Mouse (Mus musculus) hindbrain, postnatal 0 days (tissue): ENCODE data around the gene Klf2. TPM values are rescaled to one million over a fixed set of nuclear protein-coding genes. Genes with fewer than 3 reads are reported as not detected.

Experiments used
- ATAC-seq: fragments of 200-750 bp; cut with Nextera tagmentation; 2 replicates; pipeline ENCODE4 v1.8.0; 2017; ENCODE audit warnings: mild to moderate bottlenecking, moderate TSS enrichment, moderate library complexity
- DNase-seq: peaks from one replicate; pipeline ENCODE4 v3.0.0-alpha.2; 2015; ENCODE audit warnings: low spot score
- H3K27ac ChIP-seq: fragments of 300-500 bp; sonication (generic); 2 replicates; pipeline ENCODE4 v1.5.1; 2014; ENCODE audit warnings: mild to moderate bottlenecking
- H3K27me3 ChIP-seq: fragments of 300-500 bp; sonication (generic); 2 replicates; pipeline ENCODE4 v1.6.1; 2014; ENCODE audit warnings: low read length, mixed read lengths; ENCODE audit not compliant: insufficient read depth
- H3K36me3 ChIP-seq: fragments of 300-500 bp; sonication (generic); 2 replicates; pipeline ENCODE4 v1.6.1; 2014; ENCODE audit warnings: low read length, mixed read lengths; ENCODE audit not compliant: insufficient read depth
- H3K4me1 ChIP-seq: fragments of 300-500 bp; sonication (generic); 2 replicates; pipeline ENCODE4 v1.6.1; 2014; ENCODE audit warnings: antibody characterized with exemption, low read length, mixed read lengths; ENCODE audit not compliant: insufficient read depth
- H3K4me2 ChIP-seq: fragments of 300-500 bp; sonication (generic); 2 replicates; pipeline ENCODE4 v1.6.1; 2014; ENCODE audit warnings: low read depth, mild to moderate bottlenecking, low read length, moderate library complexity, mixed read lengths
- H3K4me3 ChIP-seq: fragments of 300-500 bp; sonication (generic); 2 replicates; pipeline ENCODE4 v1.5.1; 2014; ENCODE audit warnings: low read length
- H3K9ac ChIP-seq: fragments of 300-500 bp; sonication (generic); replicated peaks from 2 replicates; pipeline ENCODE4 v1.6.1; 2014; ENCODE audit warnings: mild to moderate bottlenecking, low read length, moderate library complexity, mixed read lengths
- H3K9me3 ChIP-seq: fragments of 300-500 bp; sonication (generic); 2 replicates; pipeline ENCODE4 v1.6.1; 2016; ENCODE audit warnings: low read length, mixed read lengths
- CTCF ChIP-seq: IDR thresholded peaks from 2 replicates; pipeline ENCODE4 v1.5.1; 2016; ENCODE audit warnings: antibody characterized with exemption, control low read depth, low read depth
- WGBS: fragments of 180-500 bp; shearing (Covaris S2); extraction: QIAGEN DNeasy Blood & Tissue Kit; methylation state at CpG from one replicate; pipeline ENCODE4 v1.1.7; 2014; 5-methylcytosine and 5-hydroxymethylcytosine counted together
- polyA plus RNA-seq: library from polyadenylated mRNA; unstranded; fragments of >200 nt; fragmentation: Nextera tagmentation; extraction: Ambion mirVana; gene quantifications from 2 replicates; pipeline ENCODE4 v1.2.1, GENCODE M21; 2015
- total RNA-seq: library from RNA; depleted of rRNA; stranded (reverse); fragments of >200 nt; gene quantifications from 2 replicates; pipeline ENCODE4 v1.2.3, GENCODE M21; 2014

Gene Klf2
- total and polyA plus RNA-seq, 2 experiments from 2014 or later, result 8.2 to 9.9 TPM

DNA sequence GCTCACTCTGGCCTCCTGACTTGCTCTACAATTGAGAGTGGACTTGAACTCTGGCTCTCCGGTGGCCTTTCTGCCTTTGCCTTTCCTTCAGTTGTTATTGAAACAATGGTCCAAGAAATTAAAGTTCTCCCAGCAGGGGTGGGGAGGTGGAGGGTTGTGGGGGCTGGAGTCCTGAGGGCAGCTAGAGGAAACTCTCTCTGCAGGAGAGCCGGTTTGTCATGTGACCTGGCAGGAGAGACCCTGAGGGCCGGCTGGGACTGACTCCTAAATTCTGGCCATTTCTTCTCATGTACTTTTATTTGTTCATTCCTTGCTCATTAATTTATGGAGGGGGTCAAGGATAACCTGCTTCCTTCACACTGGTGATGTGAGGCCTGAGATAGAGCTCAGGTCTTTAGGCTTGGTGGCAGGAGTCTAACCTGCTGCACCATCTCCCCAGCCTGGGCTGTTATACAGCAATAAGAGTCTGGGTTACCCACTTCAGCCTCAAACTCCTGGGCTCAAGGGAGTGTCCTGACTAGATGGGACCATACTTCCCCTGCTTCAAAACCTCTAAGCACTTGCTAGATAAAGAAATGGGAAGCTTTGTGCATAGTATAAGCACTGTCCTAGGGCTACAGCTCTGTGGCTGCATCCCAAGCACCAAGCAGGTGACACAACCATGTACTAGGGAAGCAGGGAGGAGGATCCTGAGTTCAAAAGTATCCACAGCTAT, 14.8 kb downstream of the Klf2 start:
- no peak overlapping the region for H3K9ac ChIP-seq
- peaks cover 3% of the 10 kb centered on the region; the same call in 1 of the 2 replicates for H3K36me3 ChIP-seq
- DNase-seq (no peak), ATAC-seq (no peak)
- WGBS, result 27% methylated on average over 3 of the region's 3 CpGs
- no peak for TF ChIP-seq CTCF
- H3K4me2 ChIP-seq, result no peak overlapping the region
- no peaks in the 10 kb centered on the region for H3K4me1 ChIP-seq
- H3K27ac ChIP-seq, result no peak overlapping the region
- no peak overlapping the region for H3K4me3 ChIP-seq
- H3K27me3 ChIP-seq, result no peaks in the 10 kb centered on the region
- no peaks in the 10 kb centered on the region for H3K9me3 ChIP-seq

DNA sequence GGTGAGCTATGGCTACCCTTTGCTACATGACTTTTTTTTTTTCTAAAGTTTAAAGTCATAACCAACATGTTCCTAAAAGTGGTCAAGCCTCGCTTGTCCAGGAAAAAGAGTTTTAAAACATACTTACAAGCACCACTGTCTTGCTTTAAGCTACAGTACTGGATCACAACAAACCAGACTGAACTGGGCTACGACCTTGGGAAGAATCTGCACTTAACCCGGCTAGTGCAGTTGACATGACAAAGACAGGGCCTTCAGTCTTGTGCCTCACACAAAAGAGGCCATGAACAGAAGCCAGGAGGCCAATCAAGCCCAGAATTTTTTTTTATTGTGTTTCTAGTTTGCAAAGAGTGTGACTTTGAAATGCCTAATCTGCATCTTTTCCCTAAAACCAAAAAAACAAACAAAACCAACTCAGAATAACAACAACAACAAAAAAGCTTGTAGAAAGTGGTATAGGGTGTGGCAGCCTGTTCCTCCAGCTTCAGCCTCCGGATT, 15.4 kb downstream of the Klf2 start:
- Histone ChIP-seq H3K36me3 (peaks cover 7% of the 10 kb centered on the region; the same call in 1 of the 2 replicates), H3K27me3 (no peaks in the 10 kb centered on the region), H3K9me3 (no peaks in the 10 kb centered on the region), H3K4me1 (no peaks in the 10 kb centered on the region), H3K4me2 (no peak overlapping the region), H3K9ac (no peak overlapping the region), H3K27ac (no peak overlapping the region), H3K4me3 (no peak overlapping the region)
- TF ChIP-seq CTCF, result no peak
- ATAC-seq (no peak), DNase-seq (no peak)
- 67% methylated on average over 4 of the region's 4 CpGs for WGBS

DNA sequence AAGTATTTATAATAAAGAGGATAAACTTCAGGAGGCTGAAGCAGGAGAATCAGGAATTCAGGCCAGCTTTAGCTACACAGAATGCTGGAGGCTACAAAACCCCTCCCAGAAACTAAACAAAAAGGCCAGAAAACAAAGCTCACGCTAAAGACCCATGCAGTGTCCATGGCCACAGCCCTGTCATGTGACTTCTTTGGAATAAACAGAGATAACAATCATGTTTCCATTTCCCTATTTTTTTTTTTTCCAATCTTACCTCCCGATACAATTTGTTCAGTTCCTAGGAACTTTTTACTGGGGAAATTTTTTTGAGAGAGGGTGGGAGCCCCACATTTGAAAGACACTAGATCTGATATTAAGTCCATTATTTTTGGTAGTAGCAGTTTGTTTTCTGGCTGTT, 17.4 kb downstream of the Klf2 start:
- 75% methylated on average over 2 of the region's 2 CpGs for WGBS
- no peak for TF ChIP-seq CTCF
- peaks cover 23% of the 10 kb centered on the region for H3K36me3 ChIP-seq
- ATAC-seq (no peak), DNase-seq (no peak)
- H3K27me3 ChIP-seq, result no peaks in the 10 kb centered on the region
- H3K9ac ChIP-seq, result no peak overlapping the region
- H3K9me3 ChIP-seq, result no peaks in the 10 kb centered on the region
- no peak overlapping the region for H3K27ac ChIP-seq
- H3K4me3 ChIP-seq, result no peak overlapping the region
- H3K4me2 ChIP-seq, result no peak overlapping the region
- no peaks in the 10 kb centered on the region for H3K4me1 ChIP-seq

DNA sequence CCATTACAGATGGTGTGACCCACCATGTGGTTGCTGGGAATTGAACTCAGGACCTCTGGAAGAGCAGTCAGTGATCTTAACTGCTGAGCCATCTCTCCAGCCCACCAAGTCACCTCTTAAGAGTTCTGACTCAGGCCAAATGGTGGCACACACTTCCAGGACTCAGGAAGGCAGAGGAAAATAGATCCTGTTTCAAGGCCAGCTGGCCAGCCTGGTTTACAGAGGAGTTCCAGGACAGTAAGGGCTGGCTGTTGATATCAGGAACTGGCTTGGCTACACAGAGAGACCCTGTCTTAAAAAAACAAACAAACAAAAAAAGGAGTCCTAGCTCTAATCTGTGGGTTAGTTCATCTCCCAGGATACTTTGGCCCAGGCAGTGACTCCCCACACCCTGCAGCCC, 18.2 kb downstream of the Klf2 start:
- Histone ChIP-seq H3K4me2 (no peak overlapping the region), H3K27me3 (no peaks in the 10 kb centered on the region), H3K9ac (no peak overlapping the region), H3K27ac (no peak overlapping the region), H3K9me3 (no peaks in the 10 kb centered on the region), H3K4me1 (no peaks in the 10 kb centered on the region), H3K4me3 (no peak overlapping the region), H3K36me3 (peaks cover 27% of the 10 kb centered on the region)
- ATAC-seq (no peak), DNase-seq (no peak)
- no peak for TF ChIP-seq CTCF

DNA sequence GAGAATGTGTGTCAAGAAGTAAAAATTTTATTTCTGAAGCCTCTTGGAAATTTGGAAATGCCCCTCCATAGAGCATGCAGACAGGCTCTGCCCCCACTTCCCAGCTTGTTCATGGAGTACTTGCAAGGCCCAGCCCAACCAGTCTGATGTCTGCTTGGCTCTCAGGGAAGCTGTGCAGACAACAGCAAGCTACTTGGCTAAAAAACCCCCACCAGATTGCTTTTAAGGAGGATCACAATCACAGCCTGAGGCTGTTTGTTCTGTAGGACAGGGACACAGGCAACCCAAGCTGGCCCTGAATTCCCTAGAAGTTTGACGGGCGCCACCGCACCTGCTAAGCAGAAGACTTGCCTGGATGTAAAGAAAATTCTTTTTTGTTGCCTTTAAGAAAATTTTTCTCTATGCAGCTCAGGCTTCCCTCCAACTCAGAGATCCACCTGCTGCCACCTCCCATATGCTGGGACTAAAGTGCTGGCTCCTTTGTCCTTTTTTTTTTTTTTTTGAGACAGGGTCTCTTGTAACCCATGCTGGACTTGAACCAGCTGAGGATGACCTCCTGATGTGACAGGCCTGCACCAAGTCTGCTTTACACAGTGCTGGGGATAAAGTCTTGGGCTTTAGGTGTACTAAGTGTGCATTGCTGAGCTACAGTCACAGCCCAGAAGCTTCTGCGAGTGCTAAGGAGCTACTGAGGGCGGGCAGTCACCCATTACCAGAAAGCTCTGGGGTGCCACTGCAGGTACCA, 23.9 kb downstream of the Klf2 start:
- WGBS, result 93% methylated on average over 5 of the region's 5 CpGs

DNA sequence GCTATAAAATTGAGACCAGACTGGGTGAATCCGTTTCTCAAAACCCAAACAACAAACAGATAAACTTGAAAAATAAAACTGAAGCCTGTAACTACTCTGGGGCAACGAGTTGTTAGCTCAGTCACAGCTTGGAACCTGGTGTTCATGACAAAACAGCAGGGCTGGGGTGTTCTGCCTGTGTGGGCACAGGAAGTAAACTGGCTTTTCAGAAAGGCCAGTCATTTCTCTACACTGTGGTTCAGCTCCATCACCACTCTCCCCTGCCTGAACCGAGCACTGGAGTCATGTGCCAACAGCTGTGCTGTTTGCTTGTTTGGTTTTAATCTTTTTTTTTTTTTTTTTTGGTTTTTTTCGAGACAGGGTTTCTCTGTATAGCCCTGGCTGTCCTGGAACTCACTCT, 24.9 kb downstream of the Klf2 start:
- Histone ChIP-seq H3K4me3 (no peak overlapping the region), H3K27ac (no peak overlapping the region), H3K4me1 (no peaks in the 10 kb centered on the region), H3K9ac (no peak overlapping the region), H3K36me3 (peaks cover 38% of the 10 kb centered on the region), H3K27me3 (no peaks in the 10 kb centered on the region), H3K9me3 (no peaks in the 10 kb centered on the region), H3K4me2 (no peak overlapping the region)
- ATAC-seq, result no peak
- no peak for TF ChIP-seq CTCF
- WGBS, result 86% methylated on average over 3 of the region's 4 CpGs
- DNase-seq, result no peak

More for the DNA sequence above, 23.9 kb downstream of the Klf2 start:
- Histone ChIP-seq H3K27ac (no peak overlapping the region), H3K4me2 (no peak overlapping the region), H3K4me3 (no peak overlapping the region), H3K36me3 (peaks cover 42% of the 10 kb centered on the region), H3K9me3 (no peaks in the 10 kb centered on the region), H3K9ac (no peak overlapping the region), H3K4me1 (no peaks in the 10 kb centered on the region), H3K27me3 (no peaks in the 10 kb centered on the region)
- no peak for DNase-seq
- no peak for ATAC-seq
- TF ChIP-seq CTCF, result no peak

DNA sequence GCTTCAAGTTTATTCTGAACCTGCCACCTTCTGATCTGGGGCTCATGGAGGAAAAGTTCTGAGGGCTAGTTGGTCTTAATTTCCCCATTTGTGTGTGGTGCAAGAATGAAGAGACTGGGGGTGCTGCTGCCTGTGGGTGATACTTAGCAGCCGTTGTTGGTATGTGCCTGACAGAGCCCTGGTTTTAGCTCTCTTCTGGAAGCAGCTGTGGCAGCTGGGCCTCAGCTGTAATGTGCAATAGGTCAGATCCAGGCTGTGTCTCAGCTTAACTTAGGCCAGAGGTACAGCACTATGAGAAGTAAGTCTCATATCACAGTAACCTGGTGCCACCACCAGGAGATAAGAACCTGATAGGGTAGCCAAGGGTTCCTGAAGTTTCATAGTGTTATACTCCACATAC, 28.7 kb downstream of the Klf2 start:
- H3K9ac ChIP-seq, result no peak overlapping the region
- H3K9me3 ChIP-seq, result no peaks in the 10 kb centered on the region
- ATAC-seq (no peak), DNase-seq (no peak)
- 96% methylated on average over 1 of the region's 1 CpGs for WGBS
- H3K4me2 ChIP-seq, result no peak overlapping the region
- H3K27ac ChIP-seq, result no peak overlapping the region
- no peak overlapping the region for H3K4me3 ChIP-seq
- H3K36me3 ChIP-seq, result peaks cover 16% of the 10 kb centered on the region
- H3K27me3 ChIP-seq, result no peaks in the 10 kb centered on the region
- no peak for TF ChIP-seq CTCF
- no peaks in the 10 kb centered on the region for H3K4me1 ChIP-seq
